Mouse (Mus musculus) mouse trophoblast stem cell (cell line): ENCODE measurements around the gene Pax3.

Source experiments
- in situ Hi-C, 2 experiments: fragments of 300-500 bp; cut with MseI, MboI; formaldehyde crosslinking; loops; 2 replicates in 1 of 2; 3 replicates in 1 of 2; pipeline ENCODE4 v1.15.1; 2025

The Pax3 gene

DNA sequence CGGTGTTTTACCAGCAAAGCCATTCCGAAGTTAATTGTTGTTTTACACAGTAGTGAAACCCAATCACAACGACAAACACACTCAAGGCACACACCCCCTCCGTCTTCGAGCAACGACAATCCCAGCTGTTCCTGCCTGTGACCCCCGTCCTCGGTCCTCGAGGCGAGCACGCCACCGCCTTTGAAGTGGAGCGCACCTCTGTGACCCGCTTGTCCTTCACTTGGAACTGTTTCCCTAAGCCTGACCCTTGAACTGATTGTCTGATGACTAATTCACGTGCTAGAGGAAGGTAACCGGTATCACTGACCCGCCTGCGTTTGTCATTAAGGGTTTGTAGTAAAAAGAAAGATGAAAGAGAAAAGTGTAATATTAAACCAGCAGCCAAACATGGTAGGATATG lies 115.2 kb downstream of the Pax3 start:
- in situ Hi-C loops: no loop called here

DNA sequence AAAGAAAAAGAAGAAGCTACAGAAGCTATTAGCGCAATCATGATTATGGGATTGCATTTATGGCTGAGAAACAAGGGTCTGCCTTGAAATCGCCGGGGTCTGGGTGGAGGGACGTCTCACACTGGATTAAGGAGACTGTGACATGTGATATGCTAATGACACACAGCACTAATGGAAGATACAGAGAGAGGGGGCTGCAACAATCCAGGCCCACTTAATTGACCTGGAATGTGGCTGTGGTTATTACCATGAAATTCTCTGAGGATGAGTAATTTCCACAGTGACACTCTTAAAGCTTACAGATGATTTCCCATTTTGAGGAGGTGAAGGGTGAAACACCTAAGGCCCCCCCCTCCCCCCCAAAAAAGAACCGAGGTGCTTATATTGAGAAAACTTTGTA lies 136.1 kb downstream of the Pax3 start:
- in situ Hi-C loops: no loop called here

DNA sequence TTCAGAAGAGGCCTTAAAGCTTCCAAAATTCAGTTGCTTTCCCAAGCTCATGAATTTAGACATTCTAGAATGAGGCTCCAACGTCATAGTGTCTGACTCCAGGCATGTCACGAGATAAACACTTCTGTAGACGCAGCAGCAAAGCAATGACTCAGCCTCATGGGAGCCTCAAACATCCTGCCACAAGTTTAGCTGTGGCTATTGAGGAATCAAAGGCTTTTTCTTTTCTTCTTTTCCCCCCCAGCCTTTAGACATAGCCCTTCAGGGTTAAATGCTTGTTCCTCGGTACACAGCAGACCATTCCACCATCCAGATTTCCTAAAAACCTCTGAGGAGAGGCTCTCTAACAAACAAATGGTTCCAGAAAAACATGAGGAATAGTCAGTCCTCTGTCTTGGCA lies 139.0 kb downstream of the Pax3 start:
- in situ Hi-C loops: no loop called here

DNA sequence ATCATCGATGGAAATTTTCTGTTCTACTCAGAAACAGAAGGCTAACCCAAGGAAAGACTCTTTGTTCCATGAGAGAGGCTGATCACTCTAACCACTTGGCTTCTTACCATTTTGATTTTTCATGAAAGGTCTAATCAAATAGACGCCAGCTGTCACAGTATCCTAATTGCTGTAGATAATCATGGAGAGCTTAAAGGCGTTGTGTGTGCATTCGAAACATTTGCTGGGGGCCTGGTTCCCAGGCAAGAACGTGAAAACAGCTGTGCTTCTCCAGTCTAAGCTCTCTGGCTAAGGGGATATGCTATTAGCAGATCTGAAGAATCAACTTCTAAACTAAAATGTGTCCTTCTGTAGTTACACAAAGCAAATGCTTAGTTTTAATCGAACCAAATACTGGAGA lies 143.3 kb downstream of the Pax3 start:
- in situ Hi-C loops: no loop called here
